Mouse (Mus musculus): ENCODE measurements around the gene Slc48a1.

DNA sequence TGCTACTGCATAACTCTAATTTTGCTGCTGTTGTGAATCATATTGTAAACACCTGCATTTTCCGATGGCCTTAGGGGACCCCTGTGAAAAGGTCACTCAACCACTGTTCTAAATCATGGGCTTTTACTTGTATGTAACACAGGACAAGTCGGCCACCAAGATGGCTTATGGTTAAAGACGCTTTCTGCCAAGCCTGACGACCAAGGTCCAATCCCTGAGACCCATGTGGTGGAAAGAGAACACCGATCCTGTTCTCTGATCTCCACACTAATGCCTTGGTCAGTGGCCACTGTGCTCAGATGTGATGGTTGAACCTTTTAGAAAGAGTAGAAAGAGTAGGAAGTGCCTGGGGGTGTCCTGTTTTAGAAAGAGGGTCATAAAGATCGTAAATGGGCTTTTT, 1.4 kb upstream of the Slc48a1 start:
- TF ChIP-seq CTCF (IDR thresholded peaks at IDR 0.05), result no peak
- TF ChIP-seq EP300 (IDR thresholded peaks at IDR 0.05), result no peak
